Mouse (Mus musculus): Measurements from ENCODE around the gene Dgat2. TPM values are rescaled to one million over a fixed set of nuclear protein-coding genes. Genes with fewer than 3 reads are reported as not detected.

The Dgat2 gene
- polyA plus RNA-seq, 1 experiment from 2014 or later, result 15.3 TPM

DNA sequence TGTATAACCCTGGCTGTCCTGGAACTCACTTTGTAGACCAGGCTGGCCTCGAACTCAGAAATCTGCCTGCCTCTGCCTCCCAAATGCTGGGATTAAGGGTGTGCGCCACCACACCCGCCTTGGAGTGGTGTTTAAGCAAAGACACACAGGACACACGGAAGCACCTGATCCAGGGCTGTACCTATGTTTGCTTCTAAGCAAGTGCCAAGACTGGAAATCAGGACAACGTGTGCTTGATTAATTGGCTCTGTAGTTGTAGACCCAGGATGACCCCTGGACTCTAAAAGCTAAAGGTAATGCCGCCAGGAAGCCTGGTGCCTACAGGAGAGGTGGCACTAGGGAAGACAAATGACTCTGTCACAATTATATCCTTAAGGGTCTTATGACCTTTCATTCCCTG lies 12.0 kb downstream of the Dgat2 start:
- no peak for TF ChIP-seq EP300 (IDR thresholded peaks at IDR 0.05)
- TF ChIP-seq CTCF (IDR thresholded peaks at IDR 0.05), result no peak
- Histone ChIP-seq H3K27ac (ENCODE audit: low read length) (no peak overlapping the region), H3K9ac (replicated peaks; ENCODE audit: low read depth) (no peak overlapping the region), H3K9me3 (ENCODE audit: low read length) (no peaks in the 10 kb centered on the region), H3K27me3 (replicated peaks; ENCODE audit: insufficient read depth, low read length) (no peaks in the 10 kb centered on the region), H3K4me3 (ENCODE audit: low read depth, low read length) (no peak overlapping the region), H3K4me1 (ENCODE audit: insufficient read depth, low read depth, low read length) (no peaks in the 10 kb centered on the region; the same call in 1 of the 2 replicates), H3K36me3 (ENCODE audit: insufficient read depth, low read length) (no peaks in the 10 kb centered on the region), H3K4me2 (replicated peaks; ENCODE audit: low read depth, low read length) (no peak overlapping the region)
- WGBS, result 83% methylated on average over 6 of the region's 6 CpGs
- no peak for ATAC-seq
- no peak for DNase-seq (ENCODE audit: low spot score)

DNA sequence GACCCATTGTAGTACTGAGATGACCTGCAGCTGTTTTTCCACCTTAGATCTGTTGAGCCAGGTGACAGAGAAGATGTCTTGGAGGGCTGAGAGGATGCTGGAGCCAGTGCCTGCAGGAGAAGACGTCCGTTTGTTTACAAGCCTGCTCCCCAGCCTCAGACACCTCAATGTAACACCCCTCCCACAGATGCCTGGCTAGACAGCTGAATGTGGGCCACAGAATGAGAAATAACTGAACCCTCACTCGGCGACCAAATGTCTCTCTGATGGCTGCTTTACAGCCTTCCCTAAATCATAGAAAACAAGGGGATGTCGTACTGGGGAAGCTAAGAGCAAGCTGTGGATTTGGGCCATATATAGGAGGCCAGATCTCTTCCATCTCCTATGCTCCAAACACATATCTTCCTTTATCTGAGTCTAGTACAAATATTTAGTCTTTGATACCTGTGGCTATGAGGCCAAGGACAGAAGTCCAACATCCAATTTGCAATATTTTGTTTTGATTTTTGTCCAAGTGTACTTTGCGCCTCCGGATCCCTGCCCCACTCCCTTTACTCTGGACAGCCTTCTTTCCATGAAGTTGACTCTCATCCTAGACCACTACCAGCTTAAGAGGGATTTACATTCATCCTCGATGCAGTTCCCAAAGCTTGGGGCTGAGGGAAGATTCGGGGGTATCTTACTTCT lies 12.7 kb downstream of the Dgat2 start:
- 85% methylated on average over 9 of the region's 9 CpGs for WGBS
- Histone ChIP-seq H3K9ac (replicated peaks; ENCODE audit: low read depth) (no peak overlapping the region), H3K4me2 (replicated peaks; ENCODE audit: low read depth, low read length) (no peak overlapping the region), H3K9me3 (ENCODE audit: low read length) (no peaks in the 10 kb centered on the region), H3K27me3 (replicated peaks; ENCODE audit: insufficient read depth, low read length) (no peaks in the 10 kb centered on the region), H3K27ac (ENCODE audit: low read length) (no peak overlapping the region), H3K4me1 (ENCODE audit: insufficient read depth, low read depth, low read length) (no peaks in the 10 kb centered on the region; the same call in 1 of the 2 replicates), H3K36me3 (ENCODE audit: insufficient read depth, low read length) (no peaks in the 10 kb centered on the region), H3K4me3 (ENCODE audit: low read depth, low read length) (no peak overlapping the region)
- no peak for DNase-seq (ENCODE audit: low spot score)
- ATAC-seq, result no peak
- TF ChIP-seq CTCF (IDR thresholded peaks at IDR 0.05), result no peak
- no peak for TF ChIP-seq EP300 (IDR thresholded peaks at IDR 0.05)

DNA sequence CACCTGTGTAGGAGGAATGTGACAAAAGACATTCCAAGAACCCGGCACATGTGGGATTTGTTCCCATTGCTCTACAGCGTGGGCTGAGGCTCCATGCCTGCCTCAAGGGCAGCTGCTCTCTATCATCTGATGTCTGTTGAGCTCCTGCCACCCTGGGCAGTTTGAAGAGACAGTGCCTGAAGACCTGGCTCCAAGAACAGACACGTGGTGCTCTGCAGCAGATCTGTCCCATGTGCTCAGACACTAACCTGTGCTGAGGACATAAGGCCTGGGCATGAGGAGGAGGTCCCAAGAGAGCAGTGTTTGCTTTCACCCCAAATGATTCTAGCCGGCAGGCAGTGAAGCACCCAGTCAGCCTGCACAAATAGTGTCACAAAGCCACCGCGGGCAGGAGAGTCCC lies 13.8 kb downstream of the Dgat2 start:
- peaks cover under 1% of the 10 kb centered on the region; the same call in 1 of the 2 replicates for H3K36me3 ChIP-seq (ENCODE audit: insufficient read depth, low read length)
- H3K4me1 ChIP-seq (ENCODE audit: insufficient read depth, low read depth, low read length), result no peaks in the 10 kb centered on the region; the same call in 1 of the 2 replicates
- H3K9ac ChIP-seq (replicated peaks; ENCODE audit: low read depth), result no peak overlapping the region
- TF ChIP-seq EP300 (IDR thresholded peaks at IDR 0.05) (no peak), CTCF (IDR thresholded peaks at IDR 0.05) (no peak)
- no peak overlapping the region for H3K27ac ChIP-seq (ENCODE audit: low read length)
- 74% methylated on average over 6 of the region's 6 CpGs for WGBS
- no peak for DNase-seq (ENCODE audit: low spot score)
- ATAC-seq, result no peak
- H3K4me2 ChIP-seq (replicated peaks; ENCODE audit: low read depth, low read length), result no peak overlapping the region
- no peaks in the 10 kb centered on the region for H3K9me3 ChIP-seq (ENCODE audit: low read length)
- H3K4me3 ChIP-seq (ENCODE audit: low read depth, low read length), result no peak overlapping the region
- H3K27me3 ChIP-seq (replicated peaks; ENCODE audit: insufficient read depth, low read length), result no peaks in the 10 kb centered on the region

DNA sequence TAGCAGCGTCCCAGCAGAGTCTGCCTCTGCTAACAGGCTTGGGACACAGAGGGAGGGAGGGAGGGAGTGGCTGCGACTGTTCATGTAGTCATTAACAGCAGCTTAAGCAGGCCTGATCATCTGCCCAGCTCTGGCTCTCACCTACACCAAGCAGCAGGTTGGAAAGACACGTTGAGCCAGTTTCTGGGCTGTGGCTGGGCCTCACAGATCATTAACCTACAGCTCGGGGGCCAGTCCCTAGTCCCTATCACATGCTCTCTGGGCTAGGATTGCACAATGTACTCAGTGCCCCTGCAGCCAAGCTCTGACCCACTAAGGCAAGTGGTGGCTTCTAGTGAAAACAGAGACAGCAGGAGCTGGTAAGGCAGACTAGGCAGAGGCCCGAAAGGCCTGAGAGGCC lies 14.6 kb downstream of the Dgat2 start:
- Histone ChIP-seq H3K4me3 (ENCODE audit: low read depth, low read length) (no peak overlapping the region), H3K27me3 (replicated peaks; ENCODE audit: insufficient read depth, low read length) (no peaks in the 10 kb centered on the region), H3K4me1 (ENCODE audit: insufficient read depth, low read depth, low read length) (no peaks in the 10 kb centered on the region; the same call in 1 of the 2 replicates), H3K27ac (ENCODE audit: low read length) (peak overlapping the region; percentile 57), H3K4me2 (replicated peaks; ENCODE audit: low read depth, low read length) (no peak overlapping the region), H3K36me3 (ENCODE audit: insufficient read depth, low read length) (peaks cover 3% of the 10 kb centered on the region; the same call in 1 of the 2 replicates), H3K9me3 (ENCODE audit: low read length) (no peaks in the 10 kb centered on the region), H3K9ac (replicated peaks; ENCODE audit: low read depth) (no peak overlapping the region)
- peak; percentile 90 for ATAC-seq
- 40% methylated on average over 5 of the region's 5 CpGs for WGBS
- DNase-seq (ENCODE audit: low spot score), result peak; percentile 75
- TF ChIP-seq EP300 (IDR thresholded peaks at IDR 0.05), result no peak
- no peak for TF ChIP-seq CTCF (IDR thresholded peaks at IDR 0.05)

DNA sequence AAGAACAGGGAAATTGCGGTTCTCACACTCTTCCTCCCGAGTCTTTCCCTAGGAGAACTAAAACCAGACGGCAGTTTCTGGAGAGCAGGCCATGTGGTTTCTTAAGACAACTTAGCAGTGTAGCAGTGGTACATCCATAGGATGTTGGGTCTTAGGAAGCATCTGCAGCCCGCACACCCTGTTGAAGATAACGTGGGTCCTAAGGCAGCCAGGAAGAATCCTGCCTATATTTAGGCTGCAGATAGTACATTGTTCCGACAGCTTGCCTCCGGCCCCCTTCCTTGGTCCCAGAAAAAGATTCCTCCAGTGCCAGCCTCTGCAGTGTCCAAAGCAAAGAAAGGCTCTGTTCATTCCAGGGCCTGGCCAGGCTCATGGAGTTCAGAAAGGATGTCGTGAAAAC lies 16.4 kb downstream of the Dgat2 start:
- Histone ChIP-seq H3K27me3 (replicated peaks; ENCODE audit: insufficient read depth, low read length) (no peaks in the 10 kb centered on the region), H3K9ac (replicated peaks; ENCODE audit: low read depth) (no peak overlapping the region), H3K4me2 (replicated peaks; ENCODE audit: low read depth, low read length) (no peak overlapping the region), H3K9me3 (ENCODE audit: low read length) (no peaks in the 10 kb centered on the region), H3K4me1 (ENCODE audit: insufficient read depth, low read depth, low read length) (no peaks in the 10 kb centered on the region), H3K27ac (ENCODE audit: low read length) (no peak overlapping the region), H3K36me3 (ENCODE audit: insufficient read depth, low read length) (peaks cover 3% of the 10 kb centered on the region; the same call in 1 of the 2 replicates), H3K4me3 (ENCODE audit: low read depth, low read length) (no peak overlapping the region)
- TF ChIP-seq EP300 (IDR thresholded peaks at IDR 0.05) (no peak), CTCF (IDR thresholded peaks at IDR 0.05) (no peak)
- WGBS, result 87% methylated on average over 8 of the region's 8 CpGs
- DNase-seq (ENCODE audit: low spot score), result no peak
- ATAC-seq, result no peak

DNA sequence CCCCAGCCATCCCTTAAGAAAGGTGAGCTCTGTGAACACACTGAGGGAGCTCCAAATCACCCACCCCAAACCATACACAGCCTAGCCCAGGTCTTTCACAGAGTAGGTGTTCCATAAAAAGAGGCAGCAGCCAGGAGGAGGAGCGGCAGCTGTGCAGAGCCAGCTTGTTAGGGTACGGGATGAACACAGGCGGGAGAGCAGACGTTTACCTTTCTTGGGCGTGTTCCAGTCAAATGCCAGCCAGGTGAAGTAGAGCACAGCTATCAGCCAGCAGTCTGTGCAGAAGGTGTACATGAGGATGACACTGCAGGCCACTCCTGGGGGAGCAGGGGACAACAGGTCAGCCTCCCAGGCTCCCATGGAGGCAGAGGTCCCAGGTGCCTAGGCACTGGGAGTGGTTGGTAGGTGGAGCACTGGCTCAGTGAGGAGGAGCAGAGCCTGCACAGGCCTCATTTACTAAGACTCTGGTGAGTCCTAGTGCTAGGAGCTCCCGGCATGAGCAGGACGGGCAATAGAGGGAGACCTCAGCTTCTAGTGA lies 17.6 kb downstream of the Dgat2 start:
- no peaks in the 10 kb centered on the region for H3K4me1 ChIP-seq (ENCODE audit: insufficient read depth, low read depth, low read length)
- 50% methylated on average over 7 of the region's 7 CpGs for WGBS
- no peak overlapping the region for H3K4me2 ChIP-seq (replicated peaks; ENCODE audit: low read depth, low read length)
- TF ChIP-seq CTCF (IDR thresholded peaks at IDR 0.05), result no peak
- no peak for TF ChIP-seq EP300 (IDR thresholded peaks at IDR 0.05)
- H3K27ac ChIP-seq (ENCODE audit: low read length), result no peak overlapping the region
- H3K4me3 ChIP-seq (ENCODE audit: low read depth, low read length), result no peak overlapping the region
- DNase-seq (ENCODE audit: low spot score) (no peak), ATAC-seq (no peak)
- H3K36me3 ChIP-seq (ENCODE audit: insufficient read depth, low read length), result peaks cover 3% of the 10 kb centered on the region; the same call in 1 of the 2 replicates
- H3K9ac ChIP-seq (replicated peaks; ENCODE audit: low read depth), result no peak overlapping the region
- no peaks in the 10 kb centered on the region for H3K27me3 ChIP-seq (replicated peaks; ENCODE audit: insufficient read depth, low read length)
- H3K9me3 ChIP-seq (ENCODE audit: low read length), result no peaks in the 10 kb centered on the region
